Mouse (Mus musculus) CD4-positive, CD25-positive, alpha-beta regulatory T cell, adult 2 months (primary cell): Measurements from ENCODE around the gene Ssbp2.

Experiments
- DNase-seq: peaks from one replicate; pipeline ENCODE4 v3.0.0-alpha.2; 2012; ENCODE audit warnings: low read depth, low spot score

Gene Ssbp2

DNA sequence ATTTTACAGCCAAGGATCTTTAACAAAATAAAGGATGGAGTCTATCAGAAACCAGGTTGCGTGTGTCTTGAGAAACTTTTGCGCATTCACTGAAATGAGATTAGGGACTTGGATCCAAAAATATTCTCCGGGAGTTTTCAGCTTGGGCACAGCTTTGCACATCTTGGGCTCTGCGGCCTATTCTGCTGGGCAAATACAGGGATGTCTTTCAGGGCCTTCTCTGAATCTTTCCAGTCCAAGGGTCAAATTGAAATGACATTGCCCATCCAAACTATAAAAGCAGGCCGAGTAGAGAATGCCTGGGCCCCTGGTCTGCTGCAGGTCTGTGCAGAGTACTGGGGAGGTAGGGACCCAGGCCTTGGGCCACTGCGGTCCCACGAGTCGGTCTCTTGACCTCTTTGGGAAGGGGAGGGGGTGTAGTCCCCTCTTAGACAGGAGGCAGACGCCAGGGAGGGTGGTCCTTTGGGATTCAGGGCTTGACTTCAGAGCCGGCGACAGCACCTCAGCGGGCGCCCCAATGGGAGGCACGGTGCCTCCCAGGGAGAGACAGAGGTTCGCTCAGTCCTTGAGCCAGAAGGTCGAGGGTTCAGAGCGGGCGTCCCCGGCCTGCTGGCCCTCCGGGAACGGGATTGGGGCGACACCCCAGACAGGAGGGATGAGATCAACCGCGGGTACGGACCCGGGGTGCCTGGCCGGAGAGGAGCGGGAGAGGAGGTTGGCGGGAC is at the start of gene Ssbp2:
Gene Ssbp2 (plus strand): TSS at position 388 of the 725 bp plus-strand sequence.
- no peak for DNase-seq

DNA sequence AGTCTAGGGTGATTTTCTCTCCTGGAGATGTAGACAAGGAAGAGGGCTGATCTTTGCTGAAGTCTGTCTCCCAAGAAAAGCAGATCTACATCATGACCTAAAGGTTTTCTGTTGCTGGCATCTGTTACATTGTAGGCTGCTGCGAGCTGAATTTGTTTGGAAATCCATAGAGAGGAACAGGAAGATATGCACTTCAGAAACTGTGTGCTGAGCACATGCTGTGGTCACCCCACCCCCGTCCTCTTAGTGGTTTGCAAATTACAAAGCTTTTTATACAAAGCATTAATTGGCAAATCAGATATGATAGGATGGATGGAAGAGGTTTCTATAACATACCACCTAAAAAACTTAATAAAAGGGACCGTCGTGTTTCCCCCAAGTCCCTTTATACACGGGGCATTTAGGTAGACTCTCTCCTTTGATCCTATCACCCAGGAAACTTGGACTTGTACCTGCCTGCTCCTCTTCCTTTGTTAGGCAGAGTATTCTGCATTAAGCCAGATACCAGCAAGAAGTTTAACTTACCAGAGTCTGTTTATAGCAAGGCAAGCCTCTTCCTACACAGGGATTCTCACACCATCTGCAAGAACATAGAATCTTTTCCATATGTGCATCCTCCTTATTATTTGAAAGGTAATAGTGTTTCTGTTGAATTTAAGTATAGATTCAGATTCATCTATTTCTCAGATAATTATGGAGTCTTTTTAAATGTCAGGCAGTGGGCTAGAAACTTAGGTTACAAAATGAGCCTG is 46.2 kb upstream of the Ssbp2 start:
- no peak for DNase-seq

DNA sequence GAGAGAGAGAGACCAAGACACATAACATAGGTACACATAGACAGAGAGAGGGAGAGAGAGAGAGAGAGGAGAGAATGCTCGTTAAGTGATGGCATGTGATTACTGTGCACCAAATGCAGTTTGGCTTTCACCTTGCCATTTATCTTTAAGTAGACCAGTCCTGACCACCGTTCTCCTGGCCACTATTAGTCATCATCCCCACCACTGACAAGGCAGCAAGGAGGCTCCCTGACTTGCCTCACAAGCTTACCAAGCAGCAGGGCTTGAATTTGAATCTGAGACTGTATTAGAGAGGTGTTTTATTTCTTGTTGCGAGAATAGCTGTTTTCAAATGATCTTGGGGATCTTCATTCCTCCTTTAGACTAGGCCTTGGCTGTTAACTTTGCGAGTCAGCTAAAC is 44.2 kb upstream of the Ssbp2 start:
- no peak for DNase-seq

DNA sequence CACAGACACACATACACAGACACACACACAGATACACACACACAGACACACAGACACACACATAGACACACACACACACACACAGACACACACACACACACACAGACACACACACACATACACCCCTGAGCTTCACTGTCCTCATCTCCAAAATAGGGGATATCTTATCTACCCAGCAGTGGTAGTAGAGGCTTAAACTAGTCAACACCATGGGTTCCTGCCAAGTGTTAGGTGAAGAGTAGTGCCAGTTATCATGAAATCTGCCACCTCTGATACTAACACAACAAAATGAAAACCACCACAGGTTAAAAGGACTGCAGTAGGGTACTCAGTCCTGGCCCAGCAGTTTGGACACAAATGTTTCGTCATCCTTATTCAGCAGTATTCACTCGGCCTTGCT is 43.4 kb upstream of the Ssbp2 start:
- no peak for DNase-seq

DNA sequence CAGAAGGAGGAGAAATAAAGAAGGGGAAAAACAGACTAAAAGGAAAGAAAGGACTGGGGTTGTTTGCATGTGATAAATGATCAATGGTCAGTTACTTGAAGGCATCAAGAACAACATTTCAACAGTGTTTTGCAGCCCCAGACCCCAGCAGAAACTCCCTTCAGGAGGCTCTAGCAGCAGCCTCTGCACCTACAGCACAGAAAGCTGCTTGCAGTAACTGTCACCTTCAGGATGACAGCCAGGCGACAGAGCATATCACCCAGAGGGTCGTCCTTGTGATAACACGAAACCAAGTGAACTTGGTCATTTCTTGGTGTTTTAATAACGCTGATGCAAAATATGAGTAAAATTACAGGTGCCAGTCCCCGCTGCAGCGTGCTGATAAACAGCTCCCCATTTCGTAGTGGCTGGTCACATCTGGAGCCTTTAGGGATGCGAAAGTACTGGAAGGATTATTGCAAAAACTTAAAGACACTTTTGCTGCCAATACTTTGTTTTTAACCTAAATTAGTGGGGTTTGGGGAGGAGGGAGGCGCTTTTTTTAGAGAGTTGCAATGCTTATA is 38.6 kb upstream of the Ssbp2 start:
- DNase-seq: no peak

DNA sequence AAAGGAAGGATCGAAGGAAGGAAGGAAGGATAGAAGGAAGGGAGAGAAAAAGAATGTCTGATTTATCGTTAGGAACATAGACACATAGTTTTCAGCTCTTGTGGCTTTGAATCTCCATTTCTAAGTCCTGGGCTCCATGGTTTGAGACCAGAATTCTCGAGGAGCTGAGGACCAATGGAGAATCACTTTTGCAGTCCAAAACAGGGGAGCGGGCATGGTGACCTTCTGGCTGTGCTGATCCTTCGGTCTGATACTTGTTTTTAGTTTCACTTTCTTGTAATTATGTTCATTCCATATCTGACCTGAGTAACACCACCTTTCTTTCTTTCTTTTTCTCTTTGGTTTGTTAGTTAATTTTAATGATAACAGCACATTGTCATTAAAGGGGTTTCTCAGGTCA is 29.2 kb upstream of the Ssbp2 start:
- peak; percentile 29 for DNase-seq

DNA sequence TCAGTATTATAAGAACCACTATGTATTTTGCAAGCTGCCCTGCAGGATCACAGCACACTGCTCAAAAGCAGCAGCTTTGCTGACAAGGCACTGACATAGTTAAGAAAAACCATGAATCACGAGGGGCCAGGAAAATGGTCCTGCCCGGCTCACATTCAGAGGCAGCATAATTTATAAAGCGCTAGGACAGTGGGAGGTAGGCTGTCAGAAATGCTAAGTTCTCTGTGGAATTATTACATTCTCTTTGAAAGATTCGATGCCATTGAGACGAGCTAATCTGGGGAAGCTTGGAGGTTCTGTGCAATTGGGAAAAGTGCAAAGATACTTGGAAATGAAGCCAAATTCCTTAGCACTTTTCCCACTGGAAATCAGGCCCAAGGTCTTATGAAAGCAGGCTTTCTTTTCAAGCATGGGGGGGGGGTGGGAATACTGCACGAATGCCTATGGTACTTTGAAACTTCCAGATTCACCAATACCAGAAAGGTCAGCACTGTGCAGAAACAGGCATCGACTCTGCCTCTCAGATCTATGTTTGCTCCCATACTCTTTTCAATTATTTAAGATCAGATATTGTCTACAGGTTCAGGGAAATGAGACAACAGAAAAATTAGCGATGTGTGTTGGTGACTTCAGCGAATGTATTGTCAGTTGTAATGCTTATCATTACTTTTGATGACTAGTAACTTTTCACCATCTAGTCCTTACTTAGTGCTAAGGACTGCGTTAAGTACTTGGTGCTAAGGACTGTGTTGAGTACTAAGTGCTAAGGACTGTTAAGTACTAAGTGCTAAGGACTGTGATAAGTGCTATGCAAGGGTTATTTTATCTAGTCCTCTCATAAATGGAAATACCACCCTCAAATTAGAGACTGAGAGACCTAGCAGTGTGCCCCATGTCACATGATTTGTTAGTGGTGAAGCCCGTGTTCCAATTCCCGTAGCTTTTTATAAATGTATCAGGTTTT is 28.4 kb upstream of the Ssbp2 start:
- no peak for DNase-seq

DNA sequence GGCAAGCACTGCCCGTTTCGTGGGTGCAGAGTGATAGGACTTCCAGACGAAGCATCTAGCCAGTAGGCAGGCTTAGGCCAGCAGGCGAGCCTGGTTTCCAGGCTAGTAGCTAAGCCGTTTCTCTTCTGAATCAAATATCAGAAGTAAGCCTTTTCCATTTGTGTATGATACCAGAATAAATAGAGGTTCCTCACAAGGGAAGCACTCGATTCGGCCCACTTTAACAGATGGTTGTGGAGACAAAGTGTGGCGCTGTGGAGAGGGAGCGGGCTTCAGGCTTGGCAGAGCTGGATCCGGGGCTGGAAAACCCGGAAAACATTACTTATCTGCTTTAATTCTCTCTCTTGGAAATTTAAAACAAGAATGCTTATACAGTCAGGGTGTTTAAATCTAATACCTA is 27.1 kb upstream of the Ssbp2 start:
- no peak for DNase-seq

DNA sequence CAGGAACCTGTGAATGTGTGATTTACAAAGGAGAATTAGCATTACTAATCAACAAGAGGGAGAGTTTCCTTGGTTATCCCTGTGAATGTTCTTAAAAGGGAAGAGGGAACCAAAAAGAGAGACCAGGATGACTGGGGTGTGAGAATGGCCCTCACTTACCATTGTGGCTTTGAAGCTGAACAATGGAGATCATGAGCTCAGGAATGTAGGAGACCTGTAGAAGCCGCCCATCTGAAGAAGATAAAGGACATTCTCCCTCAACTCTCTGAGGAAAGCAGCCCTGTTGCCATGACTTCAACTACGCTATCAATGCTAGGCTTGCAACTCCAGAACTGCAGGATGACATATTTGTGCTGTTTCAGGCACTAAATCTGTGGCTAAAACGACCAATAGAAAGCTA is 22.2 kb upstream of the Ssbp2 start:
- DNase-seq: no peak

DNA sequence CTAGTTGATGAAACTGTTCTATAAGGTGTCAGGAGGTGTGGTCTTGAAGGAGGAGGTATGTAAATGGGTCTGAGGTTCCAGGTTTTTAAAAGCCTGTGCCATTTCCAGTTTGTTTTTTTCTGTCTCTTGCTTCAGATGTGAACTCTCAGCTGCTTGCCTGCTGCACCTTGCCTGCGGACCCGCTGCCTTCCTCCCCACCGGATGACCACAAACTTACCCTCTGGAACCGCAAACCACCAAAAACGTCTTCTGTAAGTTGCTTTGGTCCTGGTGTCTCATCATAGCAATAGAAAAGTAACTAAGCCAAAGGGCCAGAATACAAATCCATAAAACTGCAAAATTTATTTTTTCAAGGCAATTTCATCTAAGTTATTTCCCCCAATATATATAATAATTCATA is 18.6 kb upstream of the Ssbp2 start:
- DNase-seq: peak; percentile 26

DNA sequence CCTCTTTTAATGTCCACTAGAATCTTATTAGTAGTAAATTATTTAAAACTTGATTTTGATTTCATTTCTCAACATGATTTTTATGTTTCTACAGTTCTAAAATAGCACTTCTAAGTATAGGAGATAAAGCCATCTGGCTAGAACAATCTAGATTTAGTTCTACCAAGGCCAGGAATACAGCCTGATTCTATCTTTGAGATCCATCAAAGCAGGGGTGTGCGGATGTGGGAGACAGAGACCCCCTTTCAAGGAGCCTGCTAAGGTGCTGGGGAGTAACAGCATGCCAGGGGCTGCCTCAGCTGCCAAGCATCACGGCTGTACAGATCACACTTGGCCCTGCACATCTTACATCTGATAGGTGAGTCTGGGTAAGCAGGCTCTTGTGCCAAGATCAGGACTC is 13.4 kb upstream of the Ssbp2 start:
- DNase-seq: no peak

DNA sequence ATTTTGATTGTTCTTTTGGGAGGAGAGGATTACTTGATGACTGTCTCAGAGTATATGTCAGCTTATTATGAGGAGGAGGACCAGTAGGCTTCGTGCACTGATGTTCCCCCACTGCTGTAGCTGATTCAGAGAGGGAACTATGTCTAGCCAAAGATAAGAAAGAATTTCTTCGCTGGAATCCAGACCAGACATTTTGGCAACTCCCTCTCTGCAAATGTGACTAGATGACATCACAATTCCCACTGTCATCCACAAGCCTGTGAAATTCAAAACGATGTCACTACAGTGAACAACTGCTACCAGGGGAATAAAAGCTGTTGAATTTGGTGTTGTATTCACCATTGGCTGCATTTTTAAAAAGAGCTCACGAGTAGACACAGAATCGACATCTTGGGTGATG is 11.1 kb upstream of the Ssbp2 start:
- DNase-seq: no peak

DNA sequence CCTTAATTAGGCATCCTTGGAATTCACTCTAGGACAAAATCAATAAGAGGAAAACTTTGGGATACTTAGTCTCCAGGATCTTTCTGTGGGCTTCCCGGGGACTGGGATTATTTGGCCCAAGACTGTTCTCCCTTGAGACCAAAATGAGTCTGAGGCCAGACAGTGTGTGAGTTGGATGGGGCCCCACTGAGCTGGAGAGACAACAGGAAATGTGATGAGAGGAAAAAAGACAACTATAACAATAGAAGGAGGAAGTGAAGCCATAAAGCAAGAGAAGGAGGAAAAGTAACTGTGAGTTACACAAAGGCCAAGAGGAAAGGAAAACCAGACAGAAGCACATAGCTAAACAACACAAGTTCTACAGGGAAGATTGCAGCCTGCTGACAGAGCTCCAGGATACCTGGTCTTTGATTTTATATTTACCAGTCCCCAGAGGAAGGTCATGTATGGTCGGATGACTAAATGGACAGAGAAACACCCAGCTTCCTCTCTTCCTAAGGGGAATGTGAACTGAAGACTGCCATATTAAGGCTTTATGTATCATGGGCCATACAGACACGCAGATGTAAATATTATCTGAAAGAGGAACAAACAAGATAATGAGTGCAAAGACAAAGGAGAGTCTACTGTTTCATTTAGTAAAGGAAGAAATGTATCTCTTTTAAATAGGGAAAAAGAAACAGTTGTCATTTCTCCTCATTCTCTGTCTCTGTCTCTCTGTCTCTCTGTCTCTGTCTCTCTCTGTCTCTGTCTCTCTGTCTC is 8.5 kb upstream of the Ssbp2 start:
- DNase-seq: peak; percentile 36

DNA sequence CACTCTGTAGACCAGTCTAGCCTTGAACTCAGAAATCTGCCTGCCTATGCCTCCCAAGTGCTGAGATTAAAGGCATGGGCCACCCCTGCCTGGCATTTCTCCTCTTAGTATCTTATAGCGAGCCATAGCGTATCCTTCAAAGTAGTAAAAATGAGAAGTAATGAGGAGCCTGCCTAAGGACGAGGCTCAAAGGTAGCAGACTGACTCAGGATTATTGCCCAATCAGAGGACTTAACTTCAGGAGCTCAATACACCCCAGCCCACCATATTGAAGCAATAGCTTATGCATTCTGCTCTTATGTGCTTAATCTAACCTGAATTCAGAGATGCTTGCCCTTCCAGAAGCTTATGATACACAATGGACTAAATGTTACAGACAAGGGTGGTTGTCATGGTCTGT is 7.8 kb upstream of the Ssbp2 start:
- no peak for DNase-seq

DNA sequence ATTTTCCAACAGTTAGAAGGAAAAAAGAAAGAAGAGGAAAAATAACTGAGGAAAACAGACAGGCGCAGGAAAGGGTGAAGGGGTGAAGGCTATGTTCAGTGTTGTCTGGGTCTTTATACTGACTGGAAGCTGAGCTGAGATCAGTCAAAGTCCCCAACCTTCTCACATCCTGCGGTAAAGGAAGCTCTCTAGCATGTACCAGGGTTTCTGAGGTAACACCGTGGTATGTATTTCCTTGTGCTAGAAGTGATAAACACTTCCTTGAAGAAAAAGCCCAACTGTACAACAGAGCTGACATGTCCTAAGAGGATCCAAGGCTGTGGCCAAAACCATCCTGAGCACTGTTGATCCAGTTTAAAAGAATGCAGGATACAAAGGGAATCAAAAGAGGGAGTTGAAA is 6.8 kb upstream of the Ssbp2 start:
- DNase-seq: peak; percentile 72

DNA sequence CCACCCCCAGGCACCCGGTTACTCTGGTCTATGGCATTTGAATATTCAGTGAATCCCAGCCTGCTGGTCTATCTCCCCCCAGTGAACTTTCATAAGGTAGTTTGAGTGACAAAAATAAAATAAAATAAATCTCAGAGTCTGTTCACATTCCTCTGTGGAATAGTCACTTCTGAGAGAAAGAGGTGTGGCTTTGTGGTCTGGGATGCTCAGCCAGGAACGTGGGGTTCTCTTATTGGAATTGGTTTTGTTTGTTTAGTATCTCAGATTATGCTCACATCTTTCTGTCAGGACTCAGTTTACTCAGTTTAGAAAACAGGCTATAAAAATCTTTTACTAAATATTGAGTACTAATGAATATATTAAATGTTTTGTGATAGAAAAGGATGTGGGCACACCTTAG is 4.0 kb upstream of the Ssbp2 start:
- DNase-seq: no peak

DNA sequence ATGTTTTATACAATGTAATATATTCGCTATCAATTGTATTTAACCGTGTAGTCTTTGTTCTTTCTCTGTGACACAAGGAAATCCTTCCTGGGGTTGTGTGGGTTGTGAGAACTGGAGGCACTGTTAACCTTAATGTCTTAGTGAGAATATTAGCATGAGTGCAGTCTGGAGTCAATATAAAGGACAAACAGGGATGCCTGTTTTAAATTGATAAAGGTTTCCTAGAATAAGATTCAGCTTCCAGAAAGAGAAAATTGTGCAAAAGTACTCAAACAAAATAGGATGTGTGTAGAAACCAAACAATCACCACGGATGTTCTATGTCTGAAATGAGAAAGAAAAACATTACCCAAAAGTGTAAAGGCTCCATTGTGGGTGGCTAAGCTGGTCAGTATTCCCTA is 3.3 kb upstream of the Ssbp2 start:
- DNase-seq: no peak

DNA sequence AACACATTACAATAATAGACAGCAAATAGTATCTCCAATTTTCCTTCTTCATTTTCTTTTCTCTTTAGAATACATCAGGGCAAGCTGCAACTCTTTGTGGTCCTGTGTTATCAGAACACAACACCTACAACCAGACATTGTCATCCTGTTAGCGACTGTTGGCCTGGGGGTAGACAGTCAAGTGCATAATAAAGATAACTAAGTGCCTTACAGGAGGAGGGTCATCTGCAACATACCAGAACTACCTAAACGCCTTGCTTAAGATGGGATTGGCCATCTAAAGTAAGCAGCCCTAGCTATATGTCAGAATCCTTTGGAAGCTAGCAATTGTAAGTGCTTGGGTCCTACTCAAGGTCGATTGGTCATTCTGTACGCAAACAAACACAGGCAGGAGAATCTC is 2.1 kb upstream of the Ssbp2 start:
- DNase-seq: no peak

DNA sequence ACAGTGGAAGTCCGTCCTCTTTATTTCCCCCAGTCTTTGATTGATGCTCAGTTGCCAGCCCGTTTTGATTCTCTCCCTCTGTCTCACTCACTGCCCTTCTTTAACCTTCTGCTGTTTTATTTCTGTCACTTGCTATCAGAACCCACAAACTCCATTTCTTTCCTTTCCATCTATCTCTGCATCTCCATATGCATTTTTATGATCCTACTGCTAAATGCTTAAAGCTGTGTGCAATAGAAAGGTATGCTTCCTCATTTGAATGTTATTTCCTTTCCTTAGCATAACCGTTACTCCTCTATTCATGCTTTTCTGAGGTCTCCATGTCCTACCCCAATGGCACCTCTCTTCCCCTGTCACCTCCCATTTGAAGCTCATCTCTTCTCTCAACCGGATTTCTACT is 594 bp upstream of the Ssbp2 start:
- no peak for DNase-seq

DNA sequence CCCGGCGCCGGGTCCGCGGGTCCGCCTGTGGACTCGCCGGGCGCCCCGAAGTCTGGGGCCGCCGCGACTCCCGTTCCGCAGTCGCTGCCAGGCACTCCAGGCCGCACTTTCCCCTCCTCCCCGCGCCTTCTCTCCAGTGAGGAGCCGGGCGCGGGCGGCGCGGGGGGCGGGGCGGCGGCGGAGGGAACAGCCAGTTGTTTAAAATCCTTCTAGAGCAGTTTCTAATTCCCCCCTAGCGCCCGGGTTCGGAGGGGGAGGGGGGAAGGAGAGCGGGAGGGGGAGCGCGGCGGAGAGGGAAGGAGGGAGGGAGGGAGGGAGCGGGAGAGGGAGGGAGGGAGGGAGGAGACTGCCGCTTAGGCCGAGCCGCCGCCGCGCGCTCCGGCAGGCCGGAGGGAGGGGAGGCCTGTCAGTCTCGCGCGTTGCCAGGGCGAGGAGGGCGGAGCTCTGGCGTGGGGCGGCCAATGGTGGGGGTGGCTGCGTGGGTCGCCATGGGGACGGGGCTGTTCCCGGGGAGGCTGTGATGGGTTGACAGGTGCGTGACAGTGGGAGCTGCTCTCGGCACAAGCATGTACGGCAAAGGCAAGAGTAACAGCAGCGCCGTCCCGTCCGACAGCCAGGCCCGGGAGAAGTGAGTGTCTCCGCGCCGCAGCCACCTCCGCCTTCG is 670 bp downstream of the Ssbp2 start:
- peak; percentile 99 for DNase-seq

DNA sequence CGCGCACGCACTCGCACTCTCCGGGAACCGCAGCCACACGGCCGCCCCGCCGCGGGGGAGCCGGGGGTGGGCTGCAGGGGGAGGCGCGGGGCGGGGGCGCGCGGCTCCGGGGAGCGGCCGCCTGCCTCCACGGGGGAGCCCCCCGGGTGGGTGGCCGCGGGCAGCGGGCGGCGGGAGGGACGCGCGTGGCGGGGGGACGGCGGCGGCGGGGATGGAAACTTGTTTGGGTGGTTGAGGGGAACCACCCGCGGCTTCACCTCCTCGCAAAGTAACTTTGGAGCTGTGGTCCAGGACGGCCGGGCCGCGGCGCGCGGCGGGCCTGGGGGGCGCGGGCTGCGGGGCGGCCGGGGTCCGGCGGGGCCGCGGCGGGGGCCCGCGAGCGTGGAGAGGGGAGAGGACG is 1.2 kb downstream of the Ssbp2 start:
- no peak for DNase-seq
